Mouse (Mus musculus) CD4-positive naive resting alpha-beta T cell, adult 57 days (primary cell): ENCODE data around the gene Rbbp7. TPM values are rescaled to one million over a fixed set of nuclear protein-coding genes. Genes with fewer than 3 reads are reported as not detected.

ENCODE experiments used
- total RNA-seq: library from RNA; stranded (reverse); gene quantifications from one replicate; pipeline ENCODE4 v1.2.4, GENCODE M21; 2023

The Rbbp7 gene
- 98.9 TPM for total RNA-seq

DNA sequence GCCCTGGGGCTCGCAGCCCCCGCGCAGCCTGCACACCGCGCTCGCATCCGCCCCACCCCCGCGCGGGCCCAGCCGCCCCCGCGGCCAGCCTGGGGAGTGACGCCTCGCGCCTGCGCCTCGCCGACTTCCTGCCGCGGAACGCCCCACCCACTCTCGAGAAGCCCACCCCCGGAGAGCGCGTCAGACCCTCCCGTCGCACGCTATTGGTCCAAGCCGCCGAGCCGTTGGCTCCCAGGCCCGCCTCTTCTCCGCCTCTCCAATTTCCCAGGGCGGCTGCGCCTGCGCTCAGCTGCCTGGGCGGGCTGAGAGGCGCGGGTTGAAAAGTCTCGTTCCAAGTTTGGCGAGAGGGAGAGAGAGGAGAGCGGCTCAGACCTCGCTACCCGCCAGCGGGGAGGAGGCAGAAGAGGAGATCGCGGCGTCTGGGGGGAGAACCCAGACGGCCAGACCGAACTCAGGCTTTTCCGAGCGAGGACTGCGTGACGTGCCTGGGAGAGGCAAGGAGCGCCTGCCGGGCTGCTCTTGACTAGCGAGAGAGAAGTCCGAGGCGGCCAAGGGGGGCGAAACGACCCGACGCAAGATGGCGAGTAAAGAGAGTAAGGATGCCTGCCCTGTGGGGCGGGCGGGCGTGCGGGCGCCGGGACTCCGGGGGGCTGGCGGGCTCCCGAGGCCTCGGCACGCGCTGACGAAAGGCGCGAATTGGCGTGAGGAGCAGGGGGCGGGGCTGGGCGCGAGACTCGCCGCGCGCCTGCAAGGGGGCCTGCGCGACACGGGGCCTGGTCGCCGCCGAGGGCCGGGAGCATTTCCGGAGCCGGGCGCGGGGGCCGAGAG, at the start of gene Rbbp7:
Rbbp7 (plus strand) TSS at position 288 of the 828 bp plus-strand sequence.

Other genes starting within 250 kb of the Rbbp7 start
- not detected for gene Reps2, start 116.8 kb upstream of the Rbbp7 start, total RNA-seq
- gene Txlng, start 69.1 kb downstream of the Rbbp7 start, total RNA-seq: 31.7 TPM
- 23.8 TPM for gene Syap1, start 128.0 kb downstream of the Rbbp7 start, total RNA-seq
- 144 TPM for gene Ctps2, start 140.8 kb downstream of the Rbbp7 start, total RNA-seq
- gene S100g, start 204.2 kb downstream of the Rbbp7 start, total RNA-seq: not detected